Mouse (Mus musculus) midbrain, embryonic 13.5 days (tissue): ENCODE measurements around the gene Dalrd3. TPM values are rescaled to one million over a fixed set of nuclear protein-coding genes. Genes with fewer than 3 reads are reported as not detected.

Source experiments
- ATAC-seq: fragments of 200-750 bp; cut with Nextera tagmentation; 2 replicates; pipeline ENCODE4 v1.8.0; 2017; ENCODE audit warnings: mild to moderate bottlenecking, moderate TSS enrichment, moderate library complexity
- H3K27ac ChIP-seq: fragments of 300-500 bp; sonication (generic); 2 replicates; pipeline ENCODE4 v1.5.1; 2015; ENCODE audit warnings: inconsistent platforms, mild to moderate bottlenecking, moderate library complexity
- H3K27me3 ChIP-seq: fragments of 300-500 bp; sonication (generic); 2 replicates; pipeline ENCODE4 v1.6.1; 2015; ENCODE audit warnings: mild to moderate bottlenecking, inconsistent platforms
- H3K36me3 ChIP-seq: fragments of 300-500 bp; sonication (generic); 2 replicates; pipeline ENCODE4 v1.6.1; 2015; ENCODE audit warnings: mild to moderate bottlenecking, inconsistent platforms
- H3K4me1 ChIP-seq: fragments of 300-500 bp; sonication (generic); replicated peaks from 2 replicates; pipeline ENCODE4 v1.6.1; 2015; ENCODE audit warnings: inconsistent platforms
- H3K4me2 ChIP-seq: fragments of 300-500 bp; sonication (generic); replicated peaks from 2 replicates; pipeline ENCODE4 v1.6.1; 2015; ENCODE audit warnings: moderate library complexity, mild to moderate bottlenecking, inconsistent platforms
- H3K4me3 ChIP-seq: fragments of 300-500 bp; sonication (generic); replicated peaks from 2 replicates; pipeline ENCODE4 v1.5.1; 2015; ENCODE audit warnings: mild to moderate bottlenecking, inconsistent platforms
- H3K9ac ChIP-seq: fragments of 300-500 bp; sonication (generic); replicated peaks from 2 replicates; pipeline ENCODE4 v1.6.1; 2015; ENCODE audit warnings: mild to moderate bottlenecking, inconsistent platforms
- H3K9me3 ChIP-seq: fragments of 300-500 bp; sonication (generic); 2 replicates; pipeline ENCODE4 v1.6.1; 2016; ENCODE audit warnings: mild to moderate bottlenecking, inconsistent platforms
- WGBS: fragments of 180-500 bp; shearing (Covaris S2); methylation state at CpG from one replicate; pipeline ENCODE4 v1.1.7; 2015; 5-methylcytosine and 5-hydroxymethylcytosine counted together
- polyA plus RNA-seq: library from polyadenylated mRNA; unstranded; fragments of >200 nt; fragmentation: Nextera tagmentation; extraction: Ambion mirVana; gene quantifications from 2 replicates; pipeline ENCODE4 v1.2.1, GENCODE M21; 2015

Dalrd3 gene
- polyA plus RNA-seq, 1 experiment from 2014 or later: 321 TPM

- no peak for ATAC-seq
- Histone ChIP-seq H3K9me3 (no peaks in the 10 kb centered on the region), H3K4me1 (peaks cover 72% of the 10 kb centered on the region), H3K27ac (no peak overlapping the region), H3K4me3 (peak overlapping the region; percentile 80), H3K9ac (peak overlapping the region; percentile 42), H3K27me3 (0 out of 2 replicates have a peak, but pooled peaks cover under 1% of the 10 kb centered on the region), H3K4me2 (peak overlapping the region; percentile 97), H3K36me3 (peaks cover 60% of the 10 kb centered on the region)
- WGBS: 89% methylated on average over 37 of the region's 37 CpGs
Measured at GRCm38 (mm10) chr9:108575321-108576297, 5.9 kb downstream of the Dalrd3 start.

DNA sequence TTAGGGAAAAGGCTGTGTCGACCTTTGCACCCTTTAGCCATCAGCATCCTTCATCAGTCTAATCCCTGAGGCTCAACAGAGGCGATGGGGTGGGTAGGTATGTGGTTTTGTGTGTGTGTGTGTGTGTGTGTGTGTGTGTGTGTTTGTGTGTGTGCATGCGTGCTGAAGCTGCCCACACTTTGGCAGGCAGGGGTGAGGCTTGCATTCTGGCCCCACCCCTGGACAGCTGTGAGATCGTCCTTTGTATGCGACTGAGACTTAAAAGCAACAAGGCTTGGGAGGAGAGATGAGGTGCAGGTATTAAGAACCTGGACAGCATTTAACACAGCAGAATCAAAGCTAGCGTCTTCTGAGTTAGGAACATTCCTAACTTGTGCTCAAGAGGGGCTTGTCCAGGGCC, 7.3 kb downstream of the Dalrd3 start:
- 40% methylated on average over 6 of the region's 6 CpGs for WGBS
- no peak for ATAC-seq
- Histone ChIP-seq H3K27me3 (0 out of 2 replicates have a peak, but pooled peaks cover 2% of the 10 kb centered on the region), H3K4me3 (peak overlapping the region; percentile 80), H3K9me3 (no peaks in the 10 kb centered on the region), H3K4me1 (peaks cover 68% of the 10 kb centered on the region), H3K27ac (peak overlapping the region; percentile 97; the same call in 1 of the 2 replicates), H3K36me3 (peaks cover 52% of the 10 kb centered on the region), H3K9ac (peak overlapping the region; percentile 92), H3K4me2 (peak overlapping the region; percentile 97)

DNA sequence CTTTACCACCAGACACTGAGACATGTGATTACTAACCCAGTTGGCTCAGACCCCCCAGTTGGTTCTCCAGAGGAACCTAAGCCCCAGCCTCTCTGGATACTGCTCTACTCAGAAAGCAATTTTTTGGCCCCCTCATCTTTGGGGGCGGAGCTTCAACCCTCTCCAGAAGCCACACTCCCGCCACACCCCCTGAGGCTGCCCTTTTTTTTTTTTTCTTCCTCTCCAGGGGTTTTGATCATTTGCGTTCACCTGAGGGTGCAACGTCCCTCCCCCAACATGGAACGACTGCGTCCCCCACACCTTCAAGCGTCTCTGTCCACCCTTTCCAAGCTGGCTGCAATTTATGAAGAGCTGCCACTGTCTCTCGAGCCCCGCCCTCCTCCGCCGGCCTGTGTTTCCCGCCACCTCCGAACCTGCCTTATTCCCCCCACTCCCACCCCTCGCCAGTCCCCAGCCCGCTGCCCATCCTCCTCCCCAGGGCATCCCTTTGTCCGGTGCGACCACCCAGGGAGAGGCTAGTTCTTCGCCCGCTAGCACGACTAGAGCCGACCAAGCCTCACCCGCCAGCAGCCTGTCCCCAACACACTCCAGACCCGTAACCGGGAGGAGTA, 8.4 kb downstream of the Dalrd3 start:
- H3K27me3 ChIP-seq: 0 out of 2 replicates have a peak, but pooled peaks cover 2% of the 10 kb centered on the region
- no peak for ATAC-seq
- WGBS: under 1% methylated on average over 24 of the region's 24 CpGs
- H3K9me3 ChIP-seq: no peaks in the 10 kb centered on the region
- H3K9ac ChIP-seq: peak overlapping the region; percentile 92
- peak overlapping the region; percentile 97 for H3K4me2 ChIP-seq
- peak overlapping the region; percentile 97 for H3K27ac ChIP-seq
- H3K4me3 ChIP-seq: peak overlapping the region; percentile 80
- H3K4me1 ChIP-seq: peaks cover 63% of the 10 kb centered on the region
- H3K36me3 ChIP-seq: peaks cover 49% of the 10 kb centered on the region

- peak; percentile 97 for ATAC-seq
- peaks cover 46% of the 10 kb centered on the region for H3K36me3 ChIP-seq
- H3K4me2 ChIP-seq: peak within 1 kb of the TSS; percentile 97
- H3K27me3 ChIP-seq: 0 out of 2 replicates have a peak, but pooled peaks cover 2% of the 10 kb centered on the region
- H3K4me3 ChIP-seq: peak within 1 kb of the TSS; percentile 80
- H3K4me1 ChIP-seq: peaks cover 58% of the 10 kb centered on the region
- H3K9me3 ChIP-seq: no peaks in the 10 kb centered on the region
- peak within 1 kb of the TSS; percentile 92 for H3K9ac ChIP-seq
- H3K27ac ChIP-seq: peak within 1 kb of the TSS; percentile 97
- WGBS: 4% methylated on average over 49 of the region's 51 CpGs
Measured at GRCm38 (mm10) chr9:108578545-108579343, 9.1 kb downstream of the Dalrd3 start, which contains the start of gene Wdr6. Wdr6 (minus strand) TSS chr9:108578739.

DNA sequence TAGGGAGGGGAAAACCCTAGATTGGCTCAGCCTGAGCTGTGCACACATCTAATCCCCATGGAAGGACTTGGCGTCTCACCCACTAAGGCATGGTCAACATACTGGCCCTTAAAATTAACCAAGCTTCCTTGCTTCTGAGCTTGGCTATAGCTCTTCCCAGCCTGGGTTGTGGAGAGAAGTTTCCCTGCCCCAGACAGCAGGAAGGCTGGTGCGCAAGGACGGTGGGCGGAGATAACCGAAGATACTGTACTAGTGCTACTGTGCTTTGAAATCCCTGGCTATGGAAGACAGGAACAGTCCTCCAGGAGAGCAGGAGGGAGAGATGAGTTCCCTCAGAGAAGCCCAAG, 9.6 kb downstream of the Dalrd3 start:
- H3K9ac ChIP-seq: peak overlapping the region; percentile 92
- H3K27ac ChIP-seq: peak overlapping the region; percentile 97
- peak overlapping the region; percentile 80 for H3K4me3 ChIP-seq
- 58% methylated on average over 5 of the region's 5 CpGs for WGBS
- no peaks in the 10 kb centered on the region for H3K9me3 ChIP-seq
- H3K4me2 ChIP-seq: peak overlapping the region; percentile 97
- H3K27me3 ChIP-seq: 0 out of 2 replicates have a peak, but pooled peaks cover 2% of the 10 kb centered on the region
- ATAC-seq: no peak
- peaks cover 52% of the 10 kb centered on the region for H3K4me1 ChIP-seq
- H3K36me3 ChIP-seq: peaks cover 40% of the 10 kb centered on the region

DNA sequence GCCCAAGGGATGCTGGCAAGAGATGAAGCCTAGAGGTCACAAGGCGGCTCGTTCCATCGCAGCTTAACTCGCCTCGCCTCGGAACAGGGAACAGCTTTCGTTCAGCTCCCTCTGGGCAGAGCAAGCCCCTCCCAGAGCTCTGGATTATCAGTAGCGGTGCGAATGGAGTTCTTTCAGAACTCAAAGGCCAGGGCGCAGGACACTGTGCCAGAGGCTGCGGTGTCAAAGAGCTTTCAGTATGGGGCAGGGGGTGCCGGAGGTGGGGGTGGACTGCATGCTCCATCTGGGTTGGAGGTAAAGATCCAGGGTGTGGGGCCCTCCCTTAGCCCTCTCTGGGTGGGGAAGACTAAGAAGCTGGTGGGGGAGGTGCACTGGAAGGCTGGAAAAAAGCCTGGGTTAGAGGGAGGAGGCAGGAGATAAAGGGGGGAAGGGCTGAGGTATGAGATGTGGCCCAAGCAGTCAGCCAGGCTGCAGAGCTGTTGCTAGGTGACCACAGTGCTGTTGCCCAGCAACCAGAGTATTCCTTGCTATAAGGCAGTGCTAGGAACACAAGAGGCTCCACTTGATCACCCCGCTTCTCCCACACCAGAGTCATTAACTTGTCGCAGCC, 18.0 kb downstream of the Dalrd3 start:
- peak; percentile 99 for ATAC-seq
- Histone ChIP-seq H3K9me3 (no peaks in the 10 kb centered on the region), H3K4me3 (peak overlapping the region; percentile 31), H3K27ac (peak overlapping the region; percentile 98), H3K27me3 (no peaks in the 10 kb centered on the region), H3K9ac (peak overlapping the region; percentile 57), H3K36me3 (peaks cover 4% of the 10 kb centered on the region), H3K4me1 (peaks cover 42% of the 10 kb centered on the region), H3K4me2 (peak overlapping the region; percentile 60)
- WGBS: under 1% methylated on average over 14 of the region's 14 CpGs

GRCm38 (mm10) chr9:108589229-108589628, 19.5 kb downstream of the Dalrd3 start:
- WGBS: 79% methylated on average over 5 of the region's 5 CpGs
- peaks cover 42% of the 10 kb centered on the region for H3K4me1 ChIP-seq
- no peak overlapping the region for H3K4me3 ChIP-seq
- no peaks in the 10 kb centered on the region for H3K27me3 ChIP-seq
- no peak overlapping the region; the same call in 1 of the 2 replicates for H3K9ac ChIP-seq
- peaks cover 6% of the 10 kb centered on the region; the same call in 1 of the 2 replicates for H3K36me3 ChIP-seq
- peak overlapping the region; percentile 98 for H3K27ac ChIP-seq
- H3K9me3 ChIP-seq: no peaks in the 10 kb centered on the region
- ATAC-seq: no peak
- no peak overlapping the region for H3K4me2 ChIP-seq

- Histone ChIP-seq H3K9ac (no peak overlapping the region), H3K4me1 (peaks cover 41% of the 10 kb centered on the region), H3K27me3 (no peaks in the 10 kb centered on the region), H3K4me3 (no peak overlapping the region), H3K9me3 (no peaks in the 10 kb centered on the region), H3K27ac (no peak overlapping the region), H3K4me2 (no peak overlapping the region), H3K36me3 (peaks cover 6% of the 10 kb centered on the region; the same call in 1 of the 2 replicates)
- 83% methylated on average over 4 of the region's 4 CpGs for WGBS
- no peak for ATAC-seq
Measured at GRCm38 (mm10) chr9:108591462-108591861, 21.8 kb downstream of the Dalrd3 start.

- H3K27ac ChIP-seq: no peak overlapping the region
- no peak overlapping the region for H3K4me3 ChIP-seq
- ATAC-seq: no peak
- H3K4me2 ChIP-seq: no peak overlapping the region
- H3K36me3 ChIP-seq: peaks cover 6% of the 10 kb centered on the region; the same call in 1 of the 2 replicates
- no peaks in the 10 kb centered on the region for H3K27me3 ChIP-seq
- no peaks in the 10 kb centered on the region for H3K9me3 ChIP-seq
- peaks cover 22% of the 10 kb centered on the region for H3K4me1 ChIP-seq
- 80% methylated on average over 3 of the region's 3 CpGs for WGBS
- no peak overlapping the region for H3K9ac ChIP-seq
Measured at GRCm38 (mm10) chr9:108594354-108594753, 24.7 kb downstream of the Dalrd3 start.

DNA sequence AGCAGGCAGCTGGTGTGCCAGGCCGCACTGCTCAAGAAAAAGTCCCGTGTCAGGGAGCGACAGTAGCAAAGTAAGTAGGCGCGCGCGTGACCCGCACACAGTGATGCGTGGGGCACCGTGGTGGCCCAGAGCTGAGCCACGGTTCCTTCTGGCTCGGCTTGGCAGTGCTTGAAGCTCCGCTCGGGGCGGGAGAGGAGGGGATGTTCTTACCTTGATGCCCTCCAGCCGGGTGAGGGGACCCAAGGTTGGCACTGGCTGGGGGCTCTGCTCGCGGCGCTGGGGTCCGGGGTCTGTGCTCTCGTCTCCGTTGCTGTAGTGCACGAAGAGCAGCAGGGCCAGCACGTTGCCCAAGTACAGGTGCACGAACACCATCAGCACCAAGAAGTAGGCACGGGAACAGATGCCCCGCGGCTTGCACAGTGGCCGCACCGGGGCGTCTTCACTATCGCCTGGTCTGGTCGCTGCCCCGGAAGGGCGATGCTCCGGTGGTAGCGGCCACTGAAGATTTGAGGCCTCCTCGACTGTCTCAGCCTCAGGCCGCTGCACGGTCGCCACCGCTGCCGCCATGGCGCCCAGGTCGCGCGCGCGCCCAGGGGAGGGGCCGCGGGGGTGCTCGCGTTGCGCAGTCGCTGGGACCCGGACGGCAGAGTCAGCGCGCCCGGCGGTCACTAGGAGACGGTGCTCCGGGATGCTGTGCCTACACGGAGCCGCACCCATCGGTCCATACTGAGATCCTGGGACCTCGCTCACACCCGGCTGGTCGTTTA, 27.5 kb downstream of the Dalrd3 start, which contains the start of gene P4htm:
TSS of gene P4htm (minus strand) at position 670 of the 767 bp plus-strand sequence.
- peak within 1 kb of the TSS; percentile 74 for H3K27ac ChIP-seq
- H3K27me3 ChIP-seq: no peaks in the 10 kb centered on the region
- ATAC-seq: peak; percentile 92
- peaks cover 13% of the 10 kb centered on the region; the same call in 1 of the 2 replicates for H3K36me3 ChIP-seq
- H3K9ac ChIP-seq: peak within 1 kb of the TSS; percentile 80
- peak within 1 kb of the TSS; percentile 88 for H3K4me2 ChIP-seq
- no peaks in the 10 kb centered on the region for H3K9me3 ChIP-seq
- WGBS: 2% methylated on average over 69 of the region's 69 CpGs
- peak within 1 kb of the TSS; percentile 62 for H3K4me3 ChIP-seq
- H3K4me1 ChIP-seq: peaks cover 16% of the 10 kb centered on the region
